Mouse (Mus musculus): Measurements from ENCODE around the gene Myl9. TPM values are rescaled to one million over a fixed set of nuclear protein-coding genes. Genes with fewer than 3 reads are reported as not detected.
"Not testable (repeated sequence)": the region's sequence is repeated elsewhere in the genome, so short reads cannot be mapped to it uniquely, and the experiment has no call there.

The Myl9 gene
- polyA plus RNA-seq, 1 experiment: 410 TPM

GRCm38 (mm10) chr2:156801045-156801444 lies 25.8 kb downstream of the Myl9 start:
- H3K4me3 ChIP-seq (ENCODE audit: low read depth, low read length): no peak overlapping the region
- no peaks in the 10 kb centered on the region for H3K36me3 ChIP-seq (ENCODE audit: control insufficient read depth, insufficient read depth, low read length)
- no peaks in the 10 kb centered on the region for H3K27me3 ChIP-seq (ENCODE audit: control insufficient read depth, insufficient read depth, low read length)
- TF ChIP-seq POLR2A (IDR thresholded peaks at IDR 0.05; ENCODE audit: low read depth, low read length) (no peak), CTCF (IDR thresholded peaks at IDR 0.05; ENCODE audit: extremely low read depth, insufficient read length, insufficient replicate concordance, low read depth, low read length) (no peak)
- 85% methylated on average over 4 of the region's 4 CpGs for WGBS
- no peak overlapping the region for H3K27ac ChIP-seq (ENCODE audit: insufficient read depth, low read depth, low read length)
- no peaks in the 10 kb centered on the region for H3K4me1 ChIP-seq (ENCODE audit: control insufficient read depth, insufficient read depth, insufficient read length, low read length)

GRCm38 (mm10) chr2:156802116-156802515 lies 26.9 kb downstream of the Myl9 start:
- not testable (repeated sequence) for H3K27me3 ChIP-seq (ENCODE audit: control insufficient read depth, insufficient read depth, low read length); H3K4me3 ChIP-seq (ENCODE audit: low read depth, low read length); H3K4me1 ChIP-seq (ENCODE audit: control insufficient read depth, insufficient read depth, insufficient read length, low read length); H3K27ac ChIP-seq (ENCODE audit: insufficient read depth, low read depth, low read length); H3K36me3 ChIP-seq (ENCODE audit: control insufficient read depth, insufficient read depth, low read length)
- 30% methylated on average over 9 of the region's 9 CpGs for WGBS

GRCm38 (mm10) chr2:156803698-156804372 lies 28.6 kb downstream of the Myl9 start:
- Histone ChIP-seq H3K27ac (ENCODE audit: insufficient read depth, low read depth, low read length) (no peak overlapping the region), H3K4me1 (ENCODE audit: control insufficient read depth, insufficient read depth, insufficient read length, low read length) (no peaks in the 10 kb centered on the region), H3K4me3 (ENCODE audit: low read depth, low read length) (no peak overlapping the region), H3K36me3 (ENCODE audit: control insufficient read depth, insufficient read depth, low read length) (no peaks in the 10 kb centered on the region), H3K27me3 (ENCODE audit: control insufficient read depth, insufficient read depth, low read length) (no peaks in the 10 kb centered on the region)
- 73% methylated on average over 4 of the region's 4 CpGs for WGBS
- no peak for TF ChIP-seq CTCF (IDR thresholded peaks at IDR 0.05; ENCODE audit: extremely low read depth, insufficient read length, insufficient replicate concordance, low read depth, low read length)
- TF ChIP-seq POLR2A (IDR thresholded peaks at IDR 0.05; ENCODE audit: low read depth, low read length): no peak

GRCm38 (mm10) chr2:156804589-156804988 lies 29.4 kb downstream of the Myl9 start:
- H3K4me3 ChIP-seq (ENCODE audit: low read depth, low read length): no peak overlapping the region
- TF ChIP-seq CTCF (IDR thresholded peaks at IDR 0.05; ENCODE audit: extremely low read depth, insufficient read length, insufficient replicate concordance, low read depth, low read length) (no peak), POLR2A (IDR thresholded peaks at IDR 0.05; ENCODE audit: low read depth, low read length) (no peak)
- WGBS: 82% methylated on average over 4 of the region's 4 CpGs

GRCm38 (mm10) chr2:156806886-156807285 lies 31.7 kb downstream of the Myl9 start:
- Histone ChIP-seq H3K36me3 (ENCODE audit: control insufficient read depth, insufficient read depth, low read length) (no peaks in the 10 kb centered on the region), H3K27me3 (ENCODE audit: control insufficient read depth, insufficient read depth, low read length) (no peaks in the 10 kb centered on the region), H3K4me1 (ENCODE audit: control insufficient read depth, insufficient read depth, insufficient read length, low read length) (no peaks in the 10 kb centered on the region), H3K27ac (ENCODE audit: insufficient read depth, low read depth, low read length) (no peak overlapping the region), H3K4me3 (ENCODE audit: low read depth, low read length) (no peak overlapping the region)
- 70% methylated on average over 6 of the region's 6 CpGs for WGBS
- TF ChIP-seq CTCF (IDR thresholded peaks at IDR 0.05; ENCODE audit: extremely low read depth, insufficient read length, insufficient replicate concordance, low read depth, low read length) (no peak), POLR2A (IDR thresholded peaks at IDR 0.05; ENCODE audit: low read depth, low read length) (no peak)

More at GRCm38 (mm10) chr2:156804589-156804988, 29.4 kb downstream of the Myl9 start:
- Histone ChIP-seq H3K4me1 (ENCODE audit: control insufficient read depth, insufficient read depth, insufficient read length, low read length) (no peaks in the 10 kb centered on the region), H3K36me3 (ENCODE audit: control insufficient read depth, insufficient read depth, low read length) (no peaks in the 10 kb centered on the region), H3K27me3 (ENCODE audit: control insufficient read depth, insufficient read depth, low read length) (no peaks in the 10 kb centered on the region), H3K27ac (ENCODE audit: insufficient read depth, low read depth, low read length) (no peak overlapping the region)

GRCm38 (mm10) chr2:156809579-156809978 lies 34.4 kb downstream of the Myl9 start:
- no peaks in the 10 kb centered on the region for H3K4me1 ChIP-seq (ENCODE audit: control insufficient read depth, insufficient read depth, insufficient read length, low read length)
- H3K27me3 ChIP-seq (ENCODE audit: control insufficient read depth, insufficient read depth, low read length): no peaks in the 10 kb centered on the region
- H3K36me3 ChIP-seq (ENCODE audit: control insufficient read depth, insufficient read depth, low read length): no peaks in the 10 kb centered on the region
- 43% methylated on average over 2 of the region's 2 CpGs for WGBS
- TF ChIP-seq CTCF (IDR thresholded peaks at IDR 0.05; ENCODE audit: extremely low read depth, insufficient read length, insufficient replicate concordance, low read depth, low read length): peak; percentile 73; the same call in 1 of the 2 replicates
- TF ChIP-seq POLR2A (IDR thresholded peaks at IDR 0.05; ENCODE audit: low read depth, low read length): no peak
- H3K27ac ChIP-seq (ENCODE audit: insufficient read depth, low read depth, low read length): no peak overlapping the region
- H3K4me3 ChIP-seq (ENCODE audit: low read depth, low read length): no peak overlapping the region

- Histone ChIP-seq H3K4me1 (ENCODE audit: control insufficient read depth, insufficient read depth, insufficient read length, low read length) (no peaks in the 10 kb centered on the region), H3K27ac (ENCODE audit: insufficient read depth, low read depth, low read length) (no peak overlapping the region), H3K4me3 (ENCODE audit: low read depth, low read length) (no peak overlapping the region), H3K27me3 (ENCODE audit: control insufficient read depth, insufficient read depth, low read length) (no peaks in the 10 kb centered on the region), H3K36me3 (ENCODE audit: control insufficient read depth, insufficient read depth, low read length) (no peaks in the 10 kb centered on the region)
- WGBS: 90% methylated on average over 10 of the region's 10 CpGs
- TF ChIP-seq CTCF (IDR thresholded peaks at IDR 0.05; ENCODE audit: extremely low read depth, insufficient read length, insufficient replicate concordance, low read depth, low read length): no peak
- no peak for TF ChIP-seq POLR2A (IDR thresholded peaks at IDR 0.05; ENCODE audit: low read depth, low read length)
These were observed 35.5 kb downstream of the Myl9 start for GRCm38 (mm10) chr2:156810716-156811115.

Data from small intestine, adult 2 months (tissue).